Mouse (Mus musculus): ENCODE data around the gene Col28a1.

Gene Col28a1

GRCm38 (mm10) chr6:8119116-8119515 lies 73.3 kb downstream of the Col28a1 start:
- no peak for DNase-seq (ENCODE audit: low read depth, low spot score)

GRCm38 (mm10) chr6:8118577-8118976 lies 73.8 kb downstream of the Col28a1 start:
- no peak for DNase-seq (ENCODE audit: low read depth, low spot score)

GRCm38 (mm10) chr6:8105870-8106706 lies 86.3 kb downstream of the Col28a1 start:
- no peak for DNase-seq (ENCODE audit: low read depth, low spot score)

- no peak for DNase-seq (ENCODE audit: low read depth, low spot score)
These were observed 91.2 kb downstream of the Col28a1 start for GRCm38 (mm10) chr6:8101224-8101623.

GRCm38 (mm10) chr6:8095856-8096255 lies 96.6 kb downstream of the Col28a1 start:
- no peak for DNase-seq (ENCODE audit: low read depth, low spot score)

GRCm38 (mm10) chr6:8094160-8094953 lies 98.1 kb downstream of the Col28a1 start:
- DNase-seq (ENCODE audit: low read depth, low spot score) = no peak

GRCm38 (mm10) chr6:8093556-8093955 lies 98.9 kb downstream of the Col28a1 start:
- DNase-seq (ENCODE audit: low read depth, low spot score) = no peak

- DNase-seq (ENCODE audit: low read depth, low spot score) = peak; percentile 35
These were observed 105.6 kb downstream of the Col28a1 start for GRCm38 (mm10) chr6:8086847-8087246.

GRCm38 (mm10) chr6:8084806-8085205 lies 107.6 kb downstream of the Col28a1 start:
- no peak for DNase-seq (ENCODE audit: low read depth, low spot score)

GRCm38 (mm10) chr6:8083196-8083595 lies 109.2 kb downstream of the Col28a1 start:
- DNase-seq (ENCODE audit: low read depth, low spot score) = no peak

- no peak for DNase-seq (ENCODE audit: low read depth, low spot score)
These were observed 114.8 kb downstream of the Col28a1 start for GRCm38 (mm10) chr6:8077572-8078146.

GRCm38 (mm10) chr6:8074914-8075313 lies 117.5 kb downstream of the Col28a1 start:
- no peak for DNase-seq (ENCODE audit: low read depth, low spot score)

GRCm38 (mm10) chr6:8068979-8069378 lies 123.4 kb downstream of the Col28a1 start:
- DNase-seq (ENCODE audit: low read depth, low spot score) = no peak

GRCm38 (mm10) chr6:8068394-8068793 lies 124.0 kb downstream of the Col28a1 start:
- no peak for DNase-seq (ENCODE audit: low read depth, low spot score)

- DNase-seq (ENCODE audit: low read depth, low spot score) = no peak
These were observed 125.3 kb downstream of the Col28a1 start for GRCm38 (mm10) chr6:8067124-8067523.

GRCm38 (mm10) chr6:8066208-8066607 lies 126.2 kb downstream of the Col28a1 start:
- peak; percentile 37 for DNase-seq (ENCODE audit: low read depth, low spot score)

GRCm38 (mm10) chr6:8059199-8059598 lies 133.2 kb downstream of the Col28a1 start:
- DNase-seq (ENCODE audit: low read depth, low spot score) = no peak

- DNase-seq (ENCODE audit: low read depth, low spot score) = no peak
These were observed 144.2 kb downstream of the Col28a1 start for GRCm38 (mm10) chr6:8048216-8048615.

- peak; percentile 4 for DNase-seq (ENCODE audit: low read depth, low spot score)
These were observed 146.0 kb downstream of the Col28a1 start for GRCm38 (mm10) chr6:8046446-8046845.

- DNase-seq (ENCODE audit: low read depth, low spot score) = no peak
These were observed 146.6 kb downstream of the Col28a1 start for GRCm38 (mm10) chr6:8045825-8046224.

- DNase-seq (ENCODE audit: low read depth, low spot score) = no peak
These were observed 163.7 kb downstream of the Col28a1 start for GRCm38 (mm10) chr6:8028711-8029110.

Data from R1 (cell line).